ENCODE assay signal across 8 mouse cellular contexts in the genomic region with DNA sequence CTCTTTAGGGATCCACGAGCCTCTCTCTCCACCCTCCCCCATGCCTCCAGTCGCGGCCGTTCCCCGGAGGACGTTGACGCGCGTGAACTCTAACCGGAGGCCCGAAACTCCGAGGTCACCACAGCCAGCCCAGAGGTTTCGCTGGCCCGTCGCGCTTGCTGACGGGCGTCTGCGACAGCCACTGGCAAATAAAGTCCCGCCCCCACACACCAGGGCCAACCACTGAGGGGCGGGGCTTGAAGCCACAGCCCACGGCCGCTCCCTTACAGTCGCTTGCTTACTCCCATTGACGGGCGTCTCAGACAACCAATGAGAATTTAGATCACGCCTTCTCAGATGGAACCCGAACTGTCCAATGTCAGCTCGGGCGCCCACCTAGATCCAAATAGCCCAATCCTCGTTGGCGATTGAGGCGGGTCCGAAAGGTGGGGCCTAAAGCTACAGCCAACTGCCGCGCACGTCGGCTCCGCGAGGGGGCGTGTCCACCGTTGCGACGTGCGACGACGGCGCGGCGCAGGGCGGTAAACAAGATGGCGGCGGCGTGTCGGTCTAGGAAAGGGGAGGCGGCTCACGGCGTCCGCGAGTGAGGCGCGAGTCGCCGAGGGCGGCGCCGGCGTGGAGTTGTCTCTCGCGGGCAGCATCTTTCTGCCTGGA. TPM values are rescaled to one million over a fixed set of nuclear protein-coding genes. Genes with fewer than 3 reads are reported as not detected.
A peak's percentile ranks its signal among the peaks of the same experiment; 100 is the strongest.
DNase-seq lines count a peak whose midpoint lies in the region; ATAC-seq and TF ChIP-seq lines count a peak whose summit lies in the region.

Stk11 (plus strand) TSS at position 514 of the 654 bp plus-strand sequence.

- TF ChIP-seq POLR2A in olfactory bulb, adult 2 months (IDR thresholded peaks at IDR 0.05; ENCODE audit: insufficient read depth, low read depth, low read length), result peak; percentile 61
- peak; percentile 64 for TF ChIP-seq POLR2A in thymus, adult 2 months (IDR thresholded peaks at IDR 0.05; ENCODE audit: control insufficient read depth, extremely low read depth, insufficient read depth, low read length, poor library complexity)

- under 1% methylated on average over 70 of the region's 70 CpGs for WGBS in forebrain, embryonic 16.5 days
- WGBS in lung, embryonic 14.5 days, result under 1% methylated on average over 70 of the region's 70 CpGs
- under 1% methylated on average over 70 of the region's 70 CpGs for WGBS in olfactory bulb, adult 2 months
- under 1% methylated on average over 70 of the region's 70 CpGs for WGBS in thymus, adult 2 months

- TF ChIP-seq CTCF in G1E (IDR thresholded peaks at IDR 0.05; ENCODE audit: low read depth, low read length), result no peak
- peak; percentile 55 for TF ChIP-seq CTCF in layer of hippocampus, adult 2 months (conservative IDR thresholded peaks at IDR 0.05)
- peak; percentile 36; the same call in 1 of the 2 replicates for TF ChIP-seq CTCF in lung, embryonic 14.5 days (IDR thresholded peaks at IDR 0.05; ENCODE audit: low read depth)
- no peak for TF ChIP-seq CTCF in olfactory bulb, adult 2 months (IDR thresholded peaks at IDR 0.05; ENCODE audit: insufficient read depth, low read depth, low read length)
- no peak; the same call in 1 of the 2 replicates for TF ChIP-seq CTCF in thymus, adult 2 months (IDR thresholded peaks at IDR 0.05; ENCODE audit: borderline replicate concordance, control insufficient read depth, extremely low read depth, insufficient read depth, low read length, poor library complexity)

- peak within 1 kb of the TSS; percentile 99 for H3K4me2 ChIP-seq in forebrain, embryonic 16.5 days (ENCODE audit: low read length)
- peak within 1 kb of the TSS; percentile 91 for H3K4me2 ChIP-seq in lung, embryonic 14.5 days

- H3K4me3 ChIP-seq in G1E (ENCODE audit: low read depth, low read length), result peak within 1 kb of the TSS; percentile 97
- peak within 1 kb of the TSS; percentile 92 for H3K4me3 ChIP-seq in forebrain, embryonic 16.5 days (replicated peaks; ENCODE audit: low read length)
- H3K4me3 ChIP-seq in layer of hippocampus, adult 2 months, result peak within 1 kb of the TSS; percentile 94
- peak within 1 kb of the TSS; percentile 97 for H3K4me3 ChIP-seq in lung, embryonic 14.5 days (ENCODE audit: low read depth, low read length)
- peak within 1 kb of the TSS; percentile 74 for H3K4me3 ChIP-seq in olfactory bulb, adult 2 months (ENCODE audit: insufficient read depth, low read depth, low read length)
- peak within 1 kb of the TSS; percentile 73 for H3K4me3 ChIP-seq in thymus, adult 2 months (ENCODE audit: control insufficient read depth, insufficient read depth, low read length)

- peak; percentile 99 for DNase-seq in G1E (ENCODE audit: low spot score)
- DNase-seq in cerebellum, adult 18-20 months, result peak; percentile 99 to 100
- peak; percentile 97 to 99 for DNase-seq in heart, postnatal 36 days
- DNase-seq in layer of hippocampus, adult 2 months (ENCODE audit: low spot score in 2 of 2), result peak; percentile 98 to 100
- peak; percentile 100 for DNase-seq in lung, embryonic 14.5 days
- DNase-seq in thymus, adult 2 months, result peak; percentile 99

- H3K9me3 ChIP-seq in G1E (replicated peaks), result no peaks in the 10 kb centered on the region
- H3K9me3 ChIP-seq in forebrain, embryonic 16.5 days (ENCODE audit: control insufficient read depth, low read length), result no peaks in the 10 kb centered on the region
- H3K9me3 ChIP-seq in lung, embryonic 14.5 days (ENCODE audit: low read depth, low read length), result no peaks in the 10 kb centered on the region

- H3K27me3 ChIP-seq in G1E (ENCODE audit: insufficient read depth, low read length), result no peaks in the 10 kb centered on the region
- no peaks in the 10 kb centered on the region for H3K27me3 ChIP-seq in forebrain, embryonic 16.5 days (replicated peaks; ENCODE audit: control insufficient read depth, insufficient read depth, low read length)
- H3K27me3 ChIP-seq in lung, embryonic 14.5 days (ENCODE audit: insufficient read depth, low read length), result no peaks in the 10 kb centered on the region
- no peaks in the 10 kb centered on the region for H3K27me3 ChIP-seq in thymus, adult 2 months (ENCODE audit: control insufficient read depth, insufficient read depth, low read length)

- peak within 1 kb of the TSS; percentile 73 for H3K27ac ChIP-seq in forebrain, embryonic 16.5 days (ENCODE audit: low read length)
- H3K27ac ChIP-seq in layer of hippocampus, adult 2 months, result peak within 1 kb of the TSS; percentile 91
- peak within 1 kb of the TSS; percentile 89 for H3K27ac ChIP-seq in lung, embryonic 14.5 days (ENCODE audit: low read depth)
- peak within 1 kb of the TSS; percentile 37 for H3K27ac ChIP-seq in olfactory bulb, adult 2 months (ENCODE audit: insufficient read depth, low read depth, low read length)
- H3K27ac ChIP-seq in thymus, adult 2 months (ENCODE audit: control insufficient read depth, insufficient read depth, low read length), result peak within 1 kb of the TSS; percentile 67

- intact Hi-C loops in heart, postnatal 36 days (cut with DNase I), result loop anchor here (2.0 kb wide), 2 partner anchors 81 to 155 kb away; partner anchors contain the start of gene Wdr18

- H3K4me1 ChIP-seq in G1E (ENCODE audit: insufficient read depth, low read depth, low read length), result peaks cover 58% of the 10 kb centered on the region
- H3K4me1 ChIP-seq in forebrain, embryonic 16.5 days (replicated peaks; ENCODE audit: control insufficient read depth, insufficient read depth, low read length), result peaks cover 40% of the 10 kb centered on the region
- peaks cover 19% of the 10 kb centered on the region for H3K4me1 ChIP-seq in lung, embryonic 14.5 days (ENCODE audit: insufficient read depth)
- peaks cover 33% of the 10 kb centered on the region for H3K4me1 ChIP-seq in olfactory bulb, adult 2 months (ENCODE audit: control insufficient read depth, insufficient read depth, low read length)
- peaks cover 29% of the 10 kb centered on the region for H3K4me1 ChIP-seq in thymus, adult 2 months (replicated peaks; ENCODE audit: control insufficient read depth, insufficient read depth, low read length)

- H3K9ac ChIP-seq in forebrain, embryonic 16.5 days (replicated peaks; ENCODE audit: low read depth, low read length), result peak within 1 kb of the TSS; percentile 84
- peak within 1 kb of the TSS; percentile 91 for H3K9ac ChIP-seq in lung, embryonic 14.5 days

- peaks cover 40% of the 10 kb centered on the region for H3K36me3 ChIP-seq in G1E (replicated peaks)
- H3K36me3 ChIP-seq in forebrain, embryonic 16.5 days (ENCODE audit: control insufficient read depth, insufficient read depth), result no peaks in the 10 kb centered on the region
- H3K36me3 ChIP-seq in lung, embryonic 14.5 days (ENCODE audit: insufficient read depth), result peaks cover 28% of the 10 kb centered on the region
- no peaks in the 10 kb centered on the region for H3K36me3 ChIP-seq in thymus, adult 2 months (ENCODE audit: control insufficient read depth, insufficient read depth, low read length)

- ATAC-seq in G1E (ENCODE audit: extremely low read depth, insufficient number of reproducible peaks, low FRiP score, poor library complexity, severe bottlenecking), result peak; percentile 93
- peak; percentile 98 for ATAC-seq in forebrain, embryonic 16.5 days
- ATAC-seq in lung, embryonic 14.5 days (ENCODE audit: insufficient read depth), result peak; percentile 98

RNA-seq across cellular contexts. Expression of gene Stk11, which starts in this region (rescaled TPM):
- 138 and 172 TPM in 2 replicates for total RNA-seq in G1E (2014; fragmentation: Nextera tagmentation)
- total RNA-seq in G1E (2017), result 150 and 154 TPM in 2 replicates
- polyA plus RNA-seq in G1E (2012), result 161 and 170 TPM in 2 replicates
- polyA plus RNA-seq in forebrain, embryonic 16.5 days (2015; fragmentation: Nextera tagmentation; extraction: Ambion mirVana), result 18.0 and 19.7 TPM in 2 replicates
- 100 to 1,000 TPM; 137 to 165 TPM for total RNA-seq in heart, postnatal 36 days (2021)
- total RNA-seq in layer of hippocampus, adult 2 months (2021), result 10 to 100 TPM; 96.8 to 97.7 TPM
- 28.7 and 29.7 TPM in 2 replicates for polyA plus RNA-seq in lung, embryonic 14.5 days (2014; fragmentation: Nextera tagmentation; extraction: Ambion mirVana)
- not detected in 2 replicates for polyA plus RNA-seq in olfactory bulb, adult 2 months (2012; ENCODE audit: insufficient read depth, insufficient read length, low replicate concordance, missing spikeins)
- polyA plus RNA-seq in thymus, adult 2 months (2012; rRNA removed), result 265 and 270 TPM in 2 replicates

Comparison
In these comparisons a context has a peak if more than half of its experiments do, and no peak if none do; other contexts are left out.
1. Peak in every context shown above with its lines: DNase-seq, ATAC-seq, H3K4me3 ChIP-seq and H3K27ac ChIP-seq.
2. CTCF ChIP-seq: peak in layer of hippocampus, adult 2 months (single experiment) and lung, embryonic 14.5 days (single experiment); none in G1E (single experiment), olfactory bulb, adult 2 months (single experiment) and thymus, adult 2 months (single experiment).
3. H3K27ac ChIP-seq: peak in every context shown above with its lines; median percentile 91 in layer of hippocampus, adult 2 months; 89 in lung, embryonic 14.5 days; 73 in forebrain, embryonic 16.5 days; 67 in thymus, adult 2 months; 37 in olfactory bulb, adult 2 months.